Mouse (Mus musculus): ENCODE results near the gene Olfr983.

The Olfr983 gene

GRCm38 (mm10) chr9:40093495-40093894 lies at the start of gene Olfr983:
Olfr983 (minus strand) TSS chr9:40093595.
- no peak for TF ChIP-seq GATA4 (IDR thresholded peaks at IDR 0.05; ENCODE audit: insufficient replicate concordance, low read length)

GRCm38 (mm10) chr9:40141544-40141943 lies 48.1 kb upstream of the Olfr983 start:
- no peak for TF ChIP-seq GATA4 (IDR thresholded peaks at IDR 0.05; ENCODE audit: insufficient replicate concordance, low read length)

GRCm38 (mm10) chr9:40139484-40139883 lies 46.1 kb upstream of the Olfr983 start:
- TF ChIP-seq GATA4 (IDR thresholded peaks at IDR 0.05; ENCODE audit: insufficient replicate concordance, low read length), result no peak

- no peak for TF ChIP-seq GATA4 (IDR thresholded peaks at IDR 0.05; ENCODE audit: insufficient replicate concordance, low read length)
These were observed 43.7 kb upstream of the Olfr983 start for GRCm38 (mm10) chr9:40136987-40137688.

- TF ChIP-seq GATA4 (IDR thresholded peaks at IDR 0.05; ENCODE audit: insufficient replicate concordance, low read length), result no peak
These were observed 37.2 kb upstream of the Olfr983 start for GRCm38 (mm10) chr9:40130556-40130955.

GRCm38 (mm10) chr9:40130084-40130483 lies 36.7 kb upstream of the Olfr983 start, which contains the start of gene Olfr985:
Olfr985 (minus strand) TSS chr9:40130184.
- no peak for TF ChIP-seq GATA4 (IDR thresholded peaks at IDR 0.05; ENCODE audit: insufficient replicate concordance, low read length)

GRCm38 (mm10) chr9:40117287-40117659 lies 23.9 kb upstream of the Olfr983 start:
- no peak for TF ChIP-seq GATA4 (IDR thresholded peaks at IDR 0.05; ENCODE audit: insufficient replicate concordance, low read length)

- TF ChIP-seq GATA4 (IDR thresholded peaks at IDR 0.05; ENCODE audit: insufficient replicate concordance, low read length), result no peak
These were observed 23.4 kb upstream of the Olfr983 start for GRCm38 (mm10) chr9:40116645-40117286.

GRCm38 (mm10) chr9:40114106-40114505 lies 20.7 kb upstream of the Olfr983 start, which contains the start of gene Olfr984:
Olfr984 (minus strand) TSS chr9:40114206.
- TF ChIP-seq GATA4 (IDR thresholded peaks at IDR 0.05; ENCODE audit: insufficient replicate concordance, low read length), result no peak

- no peak for TF ChIP-seq GATA4 (IDR thresholded peaks at IDR 0.05; ENCODE audit: insufficient replicate concordance, low read length)
These were observed 1.4 kb upstream of the Olfr983 start for GRCm38 (mm10) chr9:40094769-40095168.

GRCm38 (mm10) chr9:40073529-40073928 lies 19.9 kb downstream of the Olfr983 start, which contains the start of gene Olfr982:
Olfr982 (plus strand) TSS chr9:40073829.
- TF ChIP-seq GATA4 (IDR thresholded peaks at IDR 0.05; ENCODE audit: insufficient replicate concordance, low read length), result no peak

- no peak for TF ChIP-seq GATA4 (IDR thresholded peaks at IDR 0.05; ENCODE audit: insufficient replicate concordance, low read length)
These were observed 43.3 kb downstream of the Olfr983 start for GRCm38 (mm10) chr9:40050138-40050537.
